Mouse (Mus musculus): ENCODE data around the gene Tex48.
A peak's percentile ranks its signal among the peaks of the same experiment; 100 is the strongest.

Tex48 gene

DNA sequence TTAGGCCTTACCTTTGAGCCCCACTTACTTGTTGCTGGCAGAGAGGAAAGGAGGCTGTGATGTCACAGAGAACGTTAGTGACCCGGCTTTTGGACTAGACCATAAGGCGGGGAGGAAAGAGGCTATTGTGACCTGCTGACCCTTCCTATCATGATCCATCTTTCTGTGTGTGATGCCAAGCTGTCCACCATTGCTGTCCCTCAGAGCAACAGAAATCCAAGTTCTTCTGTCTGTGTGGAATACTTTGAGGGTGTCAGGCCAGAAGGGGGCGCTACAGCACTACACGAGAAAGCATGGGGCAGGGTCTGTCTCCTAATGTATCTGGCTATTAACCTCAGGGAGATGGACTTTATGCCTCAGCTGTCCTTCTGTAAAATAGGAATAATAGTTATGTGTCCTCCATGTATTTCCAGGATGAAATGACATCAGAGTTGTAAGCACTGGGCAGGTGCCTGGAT lies at the start of gene Tex48:
TSS of gene Tex48 (minus strand) at position 51 of the 458 bp plus-strand sequence.
- peak in 1 of 2 experiments; percentile 19 for DNase-seq (ENCODE audit: low spot score in 2 of 2)

DNA sequence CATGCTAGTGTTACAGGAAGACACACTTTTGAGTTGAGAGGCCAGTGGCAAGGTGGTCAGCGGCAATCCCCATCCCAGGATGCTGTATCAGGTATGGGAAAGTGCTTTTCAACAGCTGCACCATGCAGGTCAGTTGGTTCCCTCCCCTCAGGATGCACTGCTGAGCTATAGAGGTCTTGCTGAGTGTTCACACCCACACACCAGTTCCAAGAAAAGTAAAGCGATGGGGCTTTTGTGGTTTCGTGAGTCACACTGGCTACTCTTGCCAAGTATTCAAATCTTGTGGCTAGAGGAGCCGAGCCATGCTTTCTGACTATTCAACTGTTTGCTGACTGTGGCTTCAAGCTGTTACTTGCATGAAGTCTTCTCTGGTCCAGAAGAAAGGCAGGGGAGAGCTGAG lies 46.0 kb upstream of the Tex48 start:
- peak in 1 of 2 experiments; percentile 11 for DNase-seq (ENCODE audit: low spot score in 2 of 2)

DNA sequence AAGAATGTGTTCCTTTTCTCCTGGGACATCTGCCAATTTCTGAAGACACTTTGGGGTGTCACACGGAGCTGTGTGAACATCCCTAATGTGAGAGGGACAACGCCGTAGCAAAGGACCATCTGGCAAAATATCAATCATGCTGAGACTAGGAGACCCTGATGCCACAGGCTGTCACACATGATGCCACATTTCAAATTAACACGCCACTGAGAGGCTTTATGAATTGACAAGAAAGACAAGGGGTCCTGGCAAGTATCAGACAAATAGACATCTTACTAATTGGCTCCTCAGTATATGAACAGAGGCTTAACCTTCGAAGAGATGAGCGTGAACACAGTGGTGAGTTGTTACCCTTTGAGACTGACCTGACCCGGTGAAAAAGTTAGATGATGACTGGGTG lies 43.5 kb upstream of the Tex48 start:
- DNase-seq (ENCODE audit: low spot score in 2 of 2) = no peak

DNA sequence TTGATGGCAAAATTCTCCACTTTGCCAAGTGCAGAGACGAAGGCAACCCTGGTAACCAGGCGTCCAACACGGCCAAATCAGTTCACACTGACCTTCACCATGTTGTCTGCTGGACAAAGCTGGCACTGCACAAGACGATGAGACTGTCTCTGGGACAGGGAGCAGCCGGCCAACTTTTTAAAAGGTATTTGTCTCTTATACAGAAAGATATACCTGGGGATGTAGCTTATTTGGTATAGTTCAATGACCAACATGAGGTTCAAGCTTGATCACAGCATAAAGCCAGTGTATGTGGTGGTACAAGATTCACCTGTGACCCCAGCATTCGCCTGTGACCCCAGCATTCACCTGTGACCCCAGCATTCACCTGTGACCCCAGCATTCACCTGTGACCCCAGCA lies 41.1 kb upstream of the Tex48 start, which contains the start of gene Gm11214:
TSS of gene Gm11214 (minus strand) at position 101 of the 400 bp plus-strand sequence.
- DNase-seq (ENCODE audit: low spot score in 2 of 2) = no peak

DNA sequence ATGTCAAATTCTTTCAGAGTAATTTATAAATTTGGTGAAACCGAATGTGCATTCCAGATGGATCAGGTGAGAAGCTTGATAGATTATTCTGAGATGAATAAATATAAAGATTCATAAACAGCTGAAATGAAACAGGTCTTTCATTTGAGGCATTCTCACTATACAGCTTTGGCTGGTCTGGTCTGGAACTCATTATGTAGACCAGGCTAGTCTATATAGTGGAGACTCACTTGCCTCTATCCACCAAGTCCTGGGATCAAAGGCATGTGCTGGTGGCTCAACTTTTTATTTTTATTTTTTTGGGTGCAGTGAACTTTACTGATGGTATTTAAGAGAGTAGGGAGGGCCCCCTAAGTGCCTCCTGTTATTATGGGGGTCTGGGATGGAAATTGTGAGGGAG lies 39.6 kb upstream of the Tex48 start:
- no peak for DNase-seq (ENCODE audit: low spot score in 2 of 2)

DNA sequence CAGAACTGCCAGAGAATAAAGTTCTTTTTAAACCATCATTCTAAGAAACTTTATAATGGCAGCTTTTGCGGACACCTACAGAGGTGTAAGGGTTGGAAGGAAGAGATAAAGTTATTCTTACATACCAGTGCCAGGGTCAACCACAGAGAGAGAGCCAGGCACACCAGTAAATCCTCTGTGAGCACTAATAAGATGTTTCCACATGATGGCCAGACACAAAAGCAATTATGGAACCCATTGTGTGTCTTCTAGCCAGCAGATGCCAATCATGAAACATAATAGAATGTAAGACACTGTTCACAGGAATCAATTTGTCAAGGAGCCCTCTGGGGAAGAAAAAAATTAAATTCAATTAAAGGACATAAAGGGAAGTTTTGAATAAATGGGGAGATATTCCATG lies 39.2 kb upstream of the Tex48 start:
- DNase-seq (ENCODE audit: low spot score in 2 of 2) = no peak

DNA sequence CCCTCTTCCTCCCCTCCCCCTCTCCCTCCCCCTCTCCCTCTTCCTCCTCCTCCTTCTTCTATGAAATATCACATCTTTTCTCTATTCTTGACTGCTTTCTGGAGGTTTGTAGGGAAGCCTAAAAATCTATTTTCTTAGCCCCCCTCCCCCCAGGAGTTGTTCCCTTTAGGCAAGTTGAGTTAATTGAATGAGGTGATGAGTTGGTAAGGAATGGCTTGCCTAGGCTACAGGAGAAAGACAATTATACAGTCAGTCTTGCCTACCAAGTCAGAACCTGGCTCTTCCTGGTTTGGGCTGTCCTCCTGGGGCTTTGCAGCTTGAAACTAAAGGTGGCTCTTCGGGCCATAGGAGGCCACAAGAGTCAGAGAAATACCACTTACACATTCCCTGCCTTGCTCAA lies 37.5 kb upstream of the Tex48 start:
- DNase-seq (ENCODE audit: low spot score in 2 of 2) = no peak

DNA sequence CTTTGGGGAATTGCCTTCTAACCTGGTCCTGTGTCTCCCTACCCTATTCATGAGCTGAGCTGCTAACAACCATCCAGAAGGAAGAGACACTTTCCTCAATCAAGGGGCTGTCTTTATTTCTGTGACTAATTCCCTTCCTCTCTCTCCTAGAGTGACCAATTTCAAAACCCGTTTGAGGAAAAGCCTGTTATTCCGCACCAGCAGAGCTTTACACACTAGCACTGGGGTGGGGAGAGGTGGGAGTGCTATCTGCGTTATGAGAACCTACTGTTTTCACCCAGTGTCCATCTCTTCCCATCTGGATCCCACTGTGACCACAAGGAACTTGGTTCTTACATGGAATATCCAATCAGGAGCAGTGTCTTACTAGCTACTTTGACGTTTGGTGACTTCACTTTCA lies 36.9 kb upstream of the Tex48 start:
- no peak for DNase-seq (ENCODE audit: low spot score in 2 of 2)

DNA sequence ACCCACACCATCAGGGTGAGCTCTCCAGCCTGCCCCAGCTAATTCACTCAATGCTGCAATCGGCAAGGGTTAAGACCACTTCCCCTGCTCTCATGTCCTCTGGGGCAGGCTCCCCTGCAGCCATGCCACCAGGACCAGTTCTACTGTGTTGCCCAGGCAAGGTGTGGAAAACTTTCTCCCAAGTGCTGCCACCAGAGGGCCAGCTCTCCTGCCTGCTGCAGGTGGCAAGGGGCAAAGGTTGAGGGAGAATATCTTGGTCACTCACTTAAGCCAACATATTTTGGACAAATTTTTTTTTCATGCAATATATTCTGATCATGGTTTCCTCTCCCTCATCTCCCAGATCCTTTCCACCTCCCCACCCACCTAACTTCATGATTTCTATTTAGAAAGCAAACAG lies 32.2 kb upstream of the Tex48 start:
- DNase-seq (ENCODE audit: low spot score in 2 of 2) = no peak

DNA sequence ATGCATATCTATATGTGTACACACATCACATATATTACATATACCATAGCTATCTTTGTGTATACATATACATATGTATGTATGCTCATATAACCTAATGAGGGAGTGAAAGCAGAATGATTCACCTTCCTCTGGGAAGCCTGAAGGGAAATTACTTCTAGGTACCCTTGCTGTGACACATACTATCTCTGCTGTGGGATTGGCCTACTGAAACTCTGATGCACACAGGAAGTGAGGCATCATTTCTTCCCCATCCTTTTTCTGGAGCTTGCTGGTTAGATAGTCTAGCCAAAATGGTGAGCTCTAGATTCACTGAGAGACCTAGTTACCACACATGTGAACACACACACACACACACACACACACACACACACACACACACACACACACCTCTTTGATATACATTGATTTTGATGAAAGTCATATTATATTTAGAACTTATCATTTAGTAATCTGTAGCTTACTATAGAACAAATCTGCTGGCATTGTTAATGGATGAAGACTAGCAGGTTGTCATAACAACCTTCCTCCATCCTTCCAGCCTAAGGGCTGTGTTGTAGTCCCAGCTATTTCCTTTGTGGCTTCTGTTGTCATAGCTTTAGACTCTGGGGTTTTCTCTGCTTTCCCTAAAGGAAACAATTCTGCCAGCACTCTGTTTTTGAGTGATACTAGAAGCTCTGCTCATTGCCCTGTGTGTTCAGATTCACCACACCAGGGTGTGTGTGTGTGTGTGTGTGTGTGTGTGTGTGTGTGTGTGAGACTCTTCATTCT lies 21.9 kb upstream of the Tex48 start:
- DNase-seq (ENCODE audit: low spot score in 2 of 2) = no peak

DNA sequence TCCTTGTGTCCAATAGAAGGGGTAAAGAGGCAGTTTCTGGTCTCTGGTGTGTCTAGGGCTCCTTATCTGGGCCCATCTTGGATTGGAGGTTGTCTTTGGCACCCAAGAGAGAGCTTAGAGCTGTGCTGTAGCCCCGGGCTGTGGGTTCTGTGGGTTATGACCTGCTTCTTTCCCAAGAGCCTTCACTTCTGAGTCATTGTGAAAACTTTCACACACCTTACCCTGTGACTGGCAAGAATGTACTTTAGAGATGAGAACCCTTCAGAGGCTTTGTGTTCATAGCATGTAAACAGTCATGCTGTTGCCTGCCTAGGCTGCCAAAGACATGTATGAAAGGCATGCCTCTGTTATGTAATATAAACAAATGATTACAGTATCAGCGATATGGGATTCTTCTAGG lies 17.6 kb upstream of the Tex48 start:
- no peak for DNase-seq (ENCODE audit: low spot score in 2 of 2)

DNA sequence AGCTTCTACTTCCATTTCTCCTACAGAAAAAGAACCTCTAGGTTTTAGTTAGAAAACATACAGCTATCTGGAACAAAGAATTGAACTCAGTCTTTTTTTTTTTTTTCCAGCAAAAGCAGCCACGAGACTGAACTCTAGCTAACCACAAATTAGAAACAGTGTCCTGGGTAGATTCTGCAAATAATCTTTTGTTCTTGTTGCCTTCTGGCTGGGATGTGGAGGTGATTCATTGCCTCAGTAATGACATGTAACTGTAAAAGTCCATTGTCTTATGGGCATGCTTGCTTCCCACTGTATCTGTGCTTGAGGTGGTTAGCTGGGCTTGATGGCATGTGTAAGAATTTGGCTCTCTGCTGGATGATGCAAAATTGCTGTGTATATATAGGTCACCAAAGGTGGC lies 16.4 kb upstream of the Tex48 start:
- DNase-seq (ENCODE audit: low spot score in 2 of 2) = no peak

DNA sequence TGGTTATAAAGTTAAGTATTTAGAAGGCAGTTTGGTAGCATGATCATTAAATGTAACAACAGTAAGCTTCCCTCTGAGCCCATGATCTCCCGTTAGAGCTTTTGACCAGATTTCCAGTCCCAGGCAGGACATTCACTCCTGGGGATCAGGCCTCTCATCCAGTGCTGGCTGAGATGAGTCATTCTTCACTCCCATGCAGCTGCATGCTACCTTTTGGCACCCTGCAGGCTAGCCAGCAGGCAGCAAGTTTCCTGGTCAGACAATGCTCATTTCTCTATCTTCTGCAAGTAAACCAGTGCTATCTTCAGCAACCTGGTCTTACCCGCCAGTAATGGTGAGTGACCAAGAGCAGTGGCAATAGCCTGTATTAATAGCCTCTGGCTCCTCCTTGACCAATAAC lies 11.0 kb upstream of the Tex48 start:
- no peak for DNase-seq (ENCODE audit: low spot score in 2 of 2)

DNA sequence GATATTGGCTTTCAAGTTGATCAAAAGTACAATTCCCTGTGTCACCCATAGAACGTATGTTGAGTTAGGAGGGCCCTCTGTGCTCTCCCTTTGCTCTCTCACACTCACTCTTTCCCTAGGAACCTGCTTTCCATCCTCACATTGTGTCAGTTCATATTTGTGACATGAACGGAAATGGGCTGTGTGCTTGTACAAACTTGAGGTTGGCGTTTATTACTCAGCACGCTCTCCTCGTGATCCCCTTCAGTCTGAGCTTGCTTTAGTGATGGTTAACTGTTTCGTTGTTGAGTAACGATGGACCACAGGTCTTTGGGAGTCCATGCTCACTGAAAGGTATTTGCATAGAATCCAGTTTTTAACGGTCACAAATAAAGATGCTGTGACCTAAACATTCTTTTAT lies 4.9 kb upstream of the Tex48 start:
- DNase-seq (ENCODE audit: low spot score in 2 of 2) = no peak

DNA sequence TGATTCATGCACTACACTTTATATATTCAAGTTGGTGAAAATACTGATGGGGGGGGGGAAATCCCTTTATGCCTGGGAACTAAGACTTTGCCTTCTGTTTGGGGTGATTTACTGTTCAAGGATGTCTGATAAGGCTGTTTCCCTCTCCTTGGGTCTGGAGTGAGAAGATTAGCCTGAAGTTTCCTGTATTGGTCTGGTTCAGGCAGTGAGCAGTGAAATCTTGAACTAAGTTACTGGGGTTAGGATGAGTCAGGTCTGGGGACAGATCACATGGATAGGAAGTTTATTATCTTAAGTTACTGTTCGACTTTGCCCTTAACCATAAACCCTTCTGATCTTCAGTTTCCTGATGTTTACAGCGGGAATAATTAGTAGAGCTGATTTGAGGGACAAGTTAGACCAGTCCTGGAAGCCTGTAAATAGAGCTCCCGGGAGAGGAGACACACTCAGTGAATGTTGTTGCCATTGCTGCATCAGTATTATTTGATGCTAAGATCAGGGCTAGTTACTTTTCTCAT lies 3.4 kb upstream of the Tex48 start:
- no peak for DNase-seq (ENCODE audit: low spot score in 2 of 2)

DNA sequence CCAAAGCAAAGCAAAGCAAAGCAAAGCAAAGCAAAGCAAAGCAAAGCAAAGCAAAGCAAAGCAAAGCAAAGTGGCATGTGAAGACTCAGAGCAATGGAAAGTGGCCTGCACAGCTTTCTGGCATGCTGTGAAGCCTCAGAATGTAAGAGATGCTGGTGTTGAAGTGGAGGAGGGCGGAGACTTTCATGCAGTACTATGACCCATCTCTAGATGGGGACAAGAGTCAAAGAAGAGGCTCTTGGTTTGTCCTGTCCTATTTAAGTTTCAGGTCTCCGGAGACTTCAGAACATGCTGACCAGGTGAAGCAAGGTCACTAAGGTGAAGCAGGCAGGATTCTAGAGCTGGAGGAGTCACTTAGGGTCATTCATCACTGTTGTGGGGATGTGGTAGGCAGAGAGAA lies 367 bp downstream of the Tex48 start:
- DNase-seq (ENCODE audit: low spot score in 2 of 2) = no peak

DNA sequence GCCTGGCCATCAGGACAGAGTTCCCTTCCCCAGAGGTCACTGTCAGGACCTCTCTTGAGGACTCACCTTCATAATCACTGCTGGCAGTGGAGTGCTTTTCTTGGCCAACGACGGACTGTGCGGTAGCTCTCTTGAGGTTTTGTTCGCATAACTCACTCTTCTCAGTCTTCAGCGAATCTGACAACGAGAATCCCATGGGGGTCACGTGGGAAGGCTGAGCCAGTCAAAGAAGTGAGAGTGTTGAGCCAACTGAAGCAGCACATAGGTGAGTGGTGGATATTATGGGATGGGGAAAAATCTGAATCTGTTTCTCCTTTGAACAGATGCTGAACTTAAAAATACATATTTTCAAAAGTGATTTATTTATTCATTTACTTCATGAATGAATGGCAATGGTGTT lies 13.8 kb downstream of the Tex48 start:
- no peak for DNase-seq (ENCODE audit: low spot score in 2 of 2)

DNA sequence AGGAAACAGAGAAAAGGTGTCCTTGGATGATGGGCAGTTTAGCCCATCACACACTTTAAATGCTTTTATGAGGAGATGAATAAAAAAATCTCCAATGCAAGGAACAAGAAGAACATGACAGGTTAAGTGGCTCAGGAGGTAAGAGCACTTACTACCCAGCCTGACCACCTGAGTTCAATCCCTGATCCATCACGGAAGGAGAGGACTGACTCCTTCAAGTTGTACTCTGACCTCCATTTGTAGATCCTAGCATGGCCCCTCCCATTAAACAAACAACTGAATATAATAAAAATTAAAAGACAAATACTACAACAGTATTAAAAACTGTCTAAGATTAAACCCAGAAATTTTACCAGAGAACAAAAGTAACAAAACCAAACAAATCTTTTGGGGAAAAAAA lies 16.3 kb downstream of the Tex48 start:
- no peak for DNase-seq (ENCODE audit: low spot score in 2 of 2)

DNA sequence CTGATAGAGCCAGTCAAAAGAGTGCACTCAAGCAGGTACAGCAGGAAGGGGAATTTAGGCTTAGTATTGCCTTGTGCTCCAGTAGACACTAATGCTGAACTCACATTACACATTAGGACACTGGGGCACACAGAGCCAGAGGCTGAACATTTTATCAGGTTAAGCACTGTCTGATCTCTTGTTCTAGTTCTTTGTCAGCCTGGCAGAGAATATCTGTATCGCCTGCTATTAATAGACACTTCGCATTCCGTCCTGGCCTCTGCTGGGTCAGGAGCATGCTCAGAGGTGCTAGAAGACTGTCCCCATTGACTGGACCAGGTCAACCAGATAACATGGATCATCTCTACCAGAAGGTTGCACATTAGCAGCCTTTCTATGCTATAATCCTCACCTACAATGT lies 16.7 kb downstream of the Tex48 start:
- DNase-seq (ENCODE audit: low spot score in 2 of 2) = no peak

DNA sequence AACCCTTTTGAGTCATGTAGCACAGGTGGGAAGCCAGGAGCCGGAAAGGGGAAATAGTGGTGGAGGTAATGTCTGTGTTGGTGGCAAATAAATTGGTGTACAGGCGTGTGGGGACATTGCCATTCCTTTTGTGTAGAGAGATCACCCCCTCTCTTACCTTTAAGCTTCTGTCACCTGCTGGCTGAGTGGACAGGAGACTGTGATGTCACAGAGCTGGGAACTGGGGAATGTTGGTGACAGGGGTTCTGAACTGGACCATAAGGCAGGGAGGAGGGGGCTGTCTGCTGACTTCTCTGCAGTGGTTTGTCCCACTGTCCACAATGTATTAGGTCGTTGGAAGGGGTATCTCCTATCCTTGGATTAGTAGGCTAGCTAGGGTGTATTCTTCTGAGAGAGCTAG lies 17.3 kb downstream of the Tex48 start, which contains the start of gene Gm11213:
TSS of gene Gm11213 (minus strand) at position 317 of the 400 bp plus-strand sequence.
- no peak for DNase-seq (ENCODE audit: low spot score in 2 of 2)

DNA sequence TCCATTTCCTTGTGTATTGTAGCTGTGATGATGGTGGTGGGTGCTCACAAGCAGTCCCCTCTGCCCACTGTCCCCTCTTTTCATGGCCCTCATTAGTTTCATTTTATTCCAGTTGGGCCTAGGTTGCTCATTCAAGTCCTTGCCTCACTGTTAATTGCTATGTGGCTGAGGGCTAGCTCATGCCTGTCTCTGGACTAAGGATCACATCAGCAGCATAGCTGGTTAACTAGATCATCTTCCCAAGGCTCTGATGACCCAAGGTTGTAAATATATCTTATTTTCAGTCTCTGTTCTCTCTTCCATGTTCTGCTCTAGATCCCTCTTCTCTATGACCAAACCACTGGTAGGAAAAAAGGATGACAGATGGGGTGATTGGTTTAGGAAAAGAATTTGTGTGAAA lies 21.0 kb downstream of the Tex48 start:
- DNase-seq (ENCODE audit: low spot score in 2 of 2) = no peak

DNA sequence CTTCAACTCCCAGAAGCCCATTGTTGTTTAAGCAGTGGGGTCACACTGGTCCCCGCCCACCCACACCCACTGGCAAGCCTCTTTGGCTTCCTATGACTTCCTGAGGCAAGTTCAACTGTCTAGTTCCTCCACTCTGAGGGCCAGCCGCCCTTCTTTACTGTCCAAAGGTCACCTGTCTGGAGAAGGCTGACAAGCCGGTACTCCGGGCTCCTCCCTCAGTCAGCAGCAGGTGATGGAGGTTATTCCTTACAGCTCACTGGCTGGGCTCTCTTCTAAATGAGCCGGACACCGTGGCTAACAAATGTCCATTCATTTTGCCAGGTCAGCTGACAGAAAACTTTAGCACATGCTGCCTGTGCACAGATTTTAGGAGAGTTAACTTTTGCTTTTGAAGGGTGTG lies 21.4 kb downstream of the Tex48 start:
- DNase-seq (ENCODE audit: low spot score in 2 of 2) = no peak

DNA sequence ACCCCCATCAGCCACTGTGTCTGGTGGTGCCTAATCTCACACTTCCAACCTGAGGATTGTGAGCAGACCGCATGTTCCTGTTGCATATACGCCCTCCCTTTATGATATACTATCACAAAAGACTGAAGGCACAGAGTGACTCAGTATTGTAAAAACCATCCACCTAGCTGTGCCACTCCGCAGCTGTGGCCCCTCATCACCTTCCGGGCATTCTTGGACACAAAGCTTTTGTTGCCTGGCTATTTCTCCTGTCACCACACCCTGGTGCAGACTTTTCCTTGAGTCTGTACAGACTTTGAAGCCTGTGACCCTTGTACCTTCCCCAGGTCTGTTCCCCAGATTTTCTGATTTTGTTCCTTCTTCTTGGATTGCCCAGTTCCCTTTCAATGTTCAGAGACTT lies 26.2 kb downstream of the Tex48 start:
- DNase-seq (ENCODE audit: low spot score in 2 of 2) = no peak

DNA sequence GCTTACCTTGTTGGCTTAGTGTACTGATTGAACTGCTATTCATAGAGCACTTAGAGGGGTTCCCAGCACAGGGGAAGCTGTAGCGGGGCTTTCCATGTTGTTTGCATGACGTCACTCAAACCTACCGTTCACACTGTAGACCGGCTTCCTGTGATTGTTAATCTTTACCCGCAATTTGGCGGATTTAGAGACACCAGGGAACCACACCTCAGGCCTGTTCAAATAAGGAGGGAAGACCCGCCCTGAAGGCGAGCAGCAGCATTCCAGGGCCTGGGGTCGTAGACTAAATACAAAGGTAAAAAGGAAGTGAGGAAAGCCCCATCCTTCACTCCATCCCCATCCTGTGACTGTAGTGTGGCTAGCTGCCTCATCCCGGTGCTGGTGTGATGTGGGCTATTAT lies 27.0 kb downstream of the Tex48 start:
- DNase-seq (ENCODE audit: low spot score in 2 of 2) = no peak

Data from spleen, postnatal 14 days (tissue).